Mouse (Mus musculus): Measurements from ENCODE around the gene Cyld. TPM values are rescaled to one million over a fixed set of nuclear protein-coding genes. Genes with fewer than 3 reads are reported as not detected.
"Not testable (repeated sequence)": the region's sequence is repeated elsewhere in the genome, so short reads cannot be mapped to it uniquely, and the experiment has no call there.

The Cyld gene
- polyA plus RNA-seq, 1 experiment: 31.0 TPM

- Histone ChIP-seq H3K27ac (ENCODE audit: insufficient read depth, low read length) (no peak overlapping the region), H3K4me3 (ENCODE audit: insufficient read depth, low read length) (no peak overlapping the region), H3K4me1 (ENCODE audit: control insufficient read depth, insufficient read depth, low read length) (no peaks in the 10 kb centered on the region)
- no peak for TF ChIP-seq CTCF (IDR thresholded peaks at IDR 0.05; ENCODE audit: extremely low read depth, insufficient read depth, low read length)
- TF ChIP-seq POLR2A (IDR thresholded peaks at IDR 0.05; ENCODE audit: extremely low read depth, insufficient read depth, low read length): no peak
Observed at GRCm38 (mm10) chr8:88775298-88775646, 78.4 kb downstream of the Cyld start.

GRCm38 (mm10) chr8:88780142-88780541 lies 83.3 kb downstream of the Cyld start:
- TF ChIP-seq CTCF (IDR thresholded peaks at IDR 0.05; ENCODE audit: extremely low read depth, insufficient read depth, low read length) (no peak), POLR2A (IDR thresholded peaks at IDR 0.05; ENCODE audit: extremely low read depth, insufficient read depth, low read length) (no peak)
- Histone ChIP-seq H3K4me3 (ENCODE audit: insufficient read depth, low read length) (no peak overlapping the region), H3K27ac (ENCODE audit: insufficient read depth, low read length) (no peak overlapping the region), H3K4me1 (ENCODE audit: control insufficient read depth, insufficient read depth, low read length) (no peaks in the 10 kb centered on the region)

- Histone ChIP-seq H3K27ac (ENCODE audit: insufficient read depth, low read length) (no peak overlapping the region), H3K4me3 (ENCODE audit: insufficient read depth, low read length) (no peak overlapping the region), H3K4me1 (ENCODE audit: control insufficient read depth, insufficient read depth, low read length) (no peaks in the 10 kb centered on the region)
- TF ChIP-seq CTCF (IDR thresholded peaks at IDR 0.05; ENCODE audit: extremely low read depth, insufficient read depth, low read length): no peak
- no peak for TF ChIP-seq POLR2A (IDR thresholded peaks at IDR 0.05; ENCODE audit: extremely low read depth, insufficient read depth, low read length)
Observed at GRCm38 (mm10) chr8:88781283-88781682, 84.5 kb downstream of the Cyld start.

- H3K4me1 ChIP-seq (ENCODE audit: control insufficient read depth, insufficient read depth, low read length): no peaks in the 10 kb centered on the region
- H3K4me3 ChIP-seq (ENCODE audit: insufficient read depth, low read length): no peak overlapping the region
- TF ChIP-seq CTCF (IDR thresholded peaks at IDR 0.05; ENCODE audit: extremely low read depth, insufficient read depth, low read length) (no peak), POLR2A (IDR thresholded peaks at IDR 0.05; ENCODE audit: extremely low read depth, insufficient read depth, low read length) (no peak)
- H3K27ac ChIP-seq (ENCODE audit: insufficient read depth, low read length): no peak overlapping the region
Observed at GRCm38 (mm10) chr8:88783722-88784121, 86.9 kb downstream of the Cyld start.

GRCm38 (mm10) chr8:88788335-88788734 lies 91.5 kb downstream of the Cyld start:
- H3K27ac ChIP-seq (ENCODE audit: insufficient read depth, low read length); H3K4me1 ChIP-seq (ENCODE audit: control insufficient read depth, insufficient read depth, low read length); H3K4me3 ChIP-seq (ENCODE audit: insufficient read depth, low read length): not testable (repeated sequence)
- TF ChIP-seq CTCF (IDR thresholded peaks at IDR 0.05; ENCODE audit: extremely low read depth, insufficient read depth, low read length): 0 out of 2 replicates have a peak, but pooled peaks have one; percentile 19

- Histone ChIP-seq H3K4me1 (ENCODE audit: control insufficient read depth, insufficient read depth, low read length) (no peaks in the 10 kb centered on the region; the same call in 1 of the 2 replicates), H3K27ac (ENCODE audit: insufficient read depth, low read length) (no peak overlapping the region), H3K4me3 (ENCODE audit: insufficient read depth, low read length) (no peak overlapping the region)
- no peak for TF ChIP-seq CTCF (IDR thresholded peaks at IDR 0.05; ENCODE audit: extremely low read depth, insufficient read depth, low read length)
- TF ChIP-seq POLR2A (IDR thresholded peaks at IDR 0.05; ENCODE audit: extremely low read depth, insufficient read depth, low read length): no peak
Observed at GRCm38 (mm10) chr8:88792691-88793323, 96.0 kb downstream of the Cyld start.

DNA sequence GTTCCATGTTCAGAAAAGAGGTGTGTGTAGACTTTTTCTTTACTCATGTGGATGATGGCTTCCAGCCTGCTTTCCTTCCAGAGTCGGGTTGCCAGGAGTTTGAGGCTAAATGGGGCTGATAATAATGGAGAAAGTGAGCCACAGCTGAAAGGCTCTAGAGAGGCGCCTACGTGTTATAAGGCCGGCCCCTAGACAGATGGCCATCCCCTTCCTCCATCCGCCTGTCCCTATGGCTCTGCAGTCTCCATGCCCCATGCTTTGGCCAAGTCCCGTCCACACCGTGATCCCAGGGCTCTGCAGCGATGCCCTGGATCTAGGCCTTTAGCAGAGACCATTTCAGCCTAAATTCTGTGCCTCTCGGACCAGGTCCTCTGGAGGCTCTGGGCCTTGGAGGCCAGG lies 96.5 kb downstream of the Cyld start:
- TF ChIP-seq CTCF (IDR thresholded peaks at IDR 0.05; ENCODE audit: extremely low read depth, insufficient read depth, low read length): no peak
- TF ChIP-seq POLR2A (IDR thresholded peaks at IDR 0.05; ENCODE audit: extremely low read depth, insufficient read depth, low read length): no peak
- Histone ChIP-seq H3K27ac (ENCODE audit: insufficient read depth, low read length) (no peak overlapping the region), H3K4me1 (ENCODE audit: control insufficient read depth, insufficient read depth, low read length) (no peaks in the 10 kb centered on the region; the same call in 1 of the 2 replicates), H3K4me3 (ENCODE audit: insufficient read depth, low read length) (no peak overlapping the region)

DNA sequence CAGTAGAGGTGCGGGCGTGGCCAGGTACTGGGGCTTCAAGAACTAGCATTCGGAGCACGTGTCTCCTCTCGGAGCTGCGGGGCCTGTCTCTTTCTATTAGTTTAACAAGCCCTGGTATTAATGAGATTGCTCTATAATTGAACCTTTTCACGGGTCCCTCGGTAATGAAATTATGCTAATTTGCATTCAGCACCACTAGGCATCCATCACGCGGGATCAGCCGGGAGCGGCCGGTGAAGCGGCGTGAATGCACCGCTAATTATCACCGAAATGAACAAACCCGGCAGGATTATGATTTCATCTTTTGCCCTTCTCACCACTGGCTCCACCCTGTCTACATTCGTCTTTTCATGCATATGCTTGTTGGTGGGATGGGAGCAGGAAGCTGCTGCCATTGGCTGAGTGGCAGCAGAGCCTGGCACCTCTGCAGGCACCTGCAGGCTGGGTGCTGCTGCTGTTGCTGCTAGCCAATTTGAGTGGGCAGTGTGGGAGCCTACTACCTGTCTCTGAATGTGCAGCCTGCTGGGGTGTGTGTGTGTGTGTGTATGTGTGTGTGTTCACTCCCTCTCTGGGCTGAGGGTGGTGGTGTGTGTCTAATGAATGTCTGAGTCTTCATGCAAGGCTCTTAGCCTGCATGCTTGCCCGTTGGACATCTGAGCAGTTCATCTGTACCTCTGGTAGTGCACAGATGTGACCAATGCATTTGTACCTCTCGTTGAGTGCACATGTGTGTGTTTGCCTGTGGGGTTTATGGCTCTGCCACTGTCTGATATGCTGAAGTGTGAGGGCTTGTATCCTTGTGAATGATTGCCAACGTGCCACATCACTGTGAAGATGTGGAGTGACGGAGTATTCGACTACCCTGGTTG lies 97.2 kb downstream of the Cyld start:
- Histone ChIP-seq H3K4me3 (ENCODE audit: insufficient read depth, low read length) (no peak overlapping the region), H3K4me1 (ENCODE audit: control insufficient read depth, insufficient read depth, low read length) (no peaks in the 10 kb centered on the region; the same call in 1 of the 2 replicates), H3K27ac (ENCODE audit: insufficient read depth, low read length) (no peak overlapping the region)
- TF ChIP-seq CTCF (IDR thresholded peaks at IDR 0.05; ENCODE audit: extremely low read depth, insufficient read depth, low read length) (no peak), POLR2A (IDR thresholded peaks at IDR 0.05; ENCODE audit: extremely low read depth, insufficient read depth, low read length) (no peak)

- H3K27ac ChIP-seq (ENCODE audit: insufficient read depth, low read length): no peak overlapping the region
- no peaks in the 10 kb centered on the region; the same call in 1 of the 2 replicates for H3K4me1 ChIP-seq (ENCODE audit: control insufficient read depth, insufficient read depth, low read length)
- H3K4me3 ChIP-seq (ENCODE audit: insufficient read depth, low read length): no peak overlapping the region
- TF ChIP-seq POLR2A (IDR thresholded peaks at IDR 0.05; ENCODE audit: extremely low read depth, insufficient read depth, low read length) (no peak), CTCF (IDR thresholded peaks at IDR 0.05; ENCODE audit: extremely low read depth, insufficient read depth, low read length) (peak; percentile 42)
Observed at GRCm38 (mm10) chr8:88794615-88794907, 97.7 kb downstream of the Cyld start.

GRCm38 (mm10) chr8:88795896-88796295 lies 99.1 kb downstream of the Cyld start:
- no peaks in the 10 kb centered on the region; the same call in 1 of the 2 replicates for H3K4me1 ChIP-seq (ENCODE audit: control insufficient read depth, insufficient read depth, low read length)
- no peak overlapping the region for H3K4me3 ChIP-seq (ENCODE audit: insufficient read depth, low read length)
- no peak overlapping the region for H3K27ac ChIP-seq (ENCODE audit: insufficient read depth, low read length)
- TF ChIP-seq CTCF (IDR thresholded peaks at IDR 0.05; ENCODE audit: extremely low read depth, insufficient read depth, low read length) (no peak), POLR2A (IDR thresholded peaks at IDR 0.05; ENCODE audit: extremely low read depth, insufficient read depth, low read length) (no peak)

Data from cortical plate, adult 2 months (tissue).